Mouse (Mus musculus) limb, embryonic 15.5 days (tissue): ENCODE measurements around the gene Pcare. TPM values are rescaled to one million over a fixed set of nuclear protein-coding genes. Genes with fewer than 3 reads are reported as not detected.

ENCODE experiments used
- ATAC-seq: fragments of 200-750 bp; cut with Nextera tagmentation; 2 replicates; pipeline ENCODE4 v1.8.0; 2017; ENCODE audit warnings: low read depth, moderate TSS enrichment; ENCODE audit not compliant: insufficient number of reproducible peaks, low FRiP score, low TSS enrichment
- H3K27ac ChIP-seq: fragments of 300-500 bp; sonication (generic); 2 replicates; pipeline ENCODE4 v1.5.1; 2015; ENCODE audit warnings: moderate library complexity, mild to moderate bottlenecking, inconsistent platforms
- H3K27me3 ChIP-seq: fragments of 300-500 bp; sonication (generic); 2 replicates; pipeline ENCODE4 v1.6.1; 2015; ENCODE audit warnings: inconsistent platforms
- H3K36me3 ChIP-seq: fragments of 300-500 bp; sonication (generic); 2 replicates; pipeline ENCODE4 v1.6.1; 2015; ENCODE audit warnings: inconsistent platforms
- H3K4me1 ChIP-seq: fragments of 300-500 bp; sonication (generic); 2 replicates; pipeline ENCODE4 v1.6.1; 2015; ENCODE audit warnings: inconsistent platforms
- H3K4me2 ChIP-seq: fragments of 300-500 bp; sonication (generic); 2 replicates; pipeline ENCODE4 v1.6.1; 2015; ENCODE audit warnings: mild to moderate bottlenecking, inconsistent platforms
- H3K4me3 ChIP-seq: fragments of 300-500 bp; sonication (generic); 2 replicates; pipeline ENCODE4 v1.5.1; 2015; ENCODE audit warnings: mild to moderate bottlenecking, inconsistent platforms
- H3K9ac ChIP-seq: fragments of 300-500 bp; sonication (generic); 2 replicates; pipeline ENCODE4 v1.6.1; 2015; ENCODE audit warnings: inconsistent platforms
- H3K9me3 ChIP-seq: fragments of 300-500 bp; sonication (generic); 2 replicates; pipeline ENCODE4 v1.6.1; 2016; ENCODE audit warnings: inconsistent platforms
- WGBS: fragments of 180-500 bp; shearing (Covaris S2); methylation state at CpG from one replicate; pipeline ENCODE4 v1.1.7; 2015; 5-methylcytosine and 5-hydroxymethylcytosine counted together
- polyA plus RNA-seq: library from polyadenylated mRNA; unstranded; fragments of >200 nt; fragmentation: Nextera tagmentation; extraction: Ambion mirVana; gene quantifications from 2 replicates; pipeline ENCODE4 v1.2.1, GENCODE M21; 2015

The Pcare gene
- polyA plus RNA-seq, 1 experiment from 2014 or later, result not detected

GRCm38 (mm10) chr17:71695151-71695550, 57.5 kb downstream of the Pcare start:
- no peaks in the 10 kb centered on the region; the same call in 1 of the 2 replicates for H3K4me1 ChIP-seq
- H3K9me3 ChIP-seq, result no peaks in the 10 kb centered on the region
- ATAC-seq, result no peak
- WGBS, result 81% methylated on average over 8 of the region's 8 CpGs
- no peaks in the 10 kb centered on the region for H3K36me3 ChIP-seq
- H3K27me3 ChIP-seq, result no peaks in the 10 kb centered on the region; the same call in 1 of the 2 replicates
- H3K4me2 ChIP-seq, result no peak overlapping the region
- H3K9ac ChIP-seq, result no peak overlapping the region
- no peak overlapping the region for H3K27ac ChIP-seq
- no peak overlapping the region for H3K4me3 ChIP-seq

GRCm38 (mm10) chr17:71693780-71694179, 58.9 kb downstream of the Pcare start:
- WGBS, result 62% methylated on average over 8 of the region's 8 CpGs

More at GRCm38 (mm10) chr17:71693780-71694179, 58.9 kb downstream of the Pcare start:
- H3K4me2 ChIP-seq, result no peak overlapping the region
- no peaks in the 10 kb centered on the region; the same call in 1 of the 2 replicates for H3K4me1 ChIP-seq
- H3K27ac ChIP-seq, result no peak overlapping the region
- ATAC-seq, result no peak
- H3K27me3 ChIP-seq, result no peaks in the 10 kb centered on the region; the same call in 1 of the 2 replicates
- H3K9me3 ChIP-seq, result no peaks in the 10 kb centered on the region; the same call in 1 of the 2 replicates
- H3K9ac ChIP-seq, result no peak overlapping the region
- H3K4me3 ChIP-seq, result no peak overlapping the region
- H3K36me3 ChIP-seq, result no peaks in the 10 kb centered on the region

Other genes starting within 250 kb of the Pcare start
- 36.7 and 38.8 TPM in 2 replicates for gene Ndc80, start 226.0 kb downstream of the Pcare start, polyA plus RNA-seq
- gene Spdya, start 200.8 kb downstream of the Pcare start, polyA plus RNA-seq, result 0.88 and 1.1 TPM in 2 replicates
- gene Wdr43, start 137.0 kb downstream of the Pcare start, polyA plus RNA-seq, result 68.8 and 70.1 TPM in 2 replicates
- gene Togaram2, start 79.6 kb downstream of the Pcare start, polyA plus RNA-seq, result 0.29 and 0.50 TPM in 2 replicates
- 15.1 and 15.3 TPM in 2 replicates for gene Clip4, start 15.6 kb upstream of the Pcare start, polyA plus RNA-seq